Comparison of ENCODE assay signal across 16 mouse cellular contexts in the genomic region with DNA sequence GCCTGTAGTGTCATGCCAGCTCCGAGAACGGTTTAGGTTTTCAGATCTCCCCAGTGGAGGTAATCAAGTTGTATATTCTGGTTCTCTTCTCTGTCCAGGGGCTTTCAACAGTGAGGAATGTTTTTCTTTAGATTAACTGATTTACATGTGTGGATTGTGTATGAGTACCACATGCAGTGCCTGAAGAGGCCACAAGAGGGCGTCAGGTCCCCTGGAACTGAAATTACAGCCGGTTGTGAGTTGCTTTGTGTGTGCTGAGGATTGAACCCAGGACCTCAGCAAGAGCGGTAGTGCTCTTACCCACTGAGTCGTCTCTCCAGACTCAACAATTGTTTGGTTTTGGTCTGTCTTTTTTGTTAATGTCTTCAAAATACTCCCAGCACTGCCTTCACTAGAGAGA. TPM values are rescaled to one million over a fixed set of nuclear protein-coding genes. Genes with fewer than 3 reads are reported as not detected.
A peak's percentile ranks its signal among the peaks of the same experiment; 100 is the strongest.
DNase-seq lines count a peak whose midpoint lies in the region; ATAC-seq and TF ChIP-seq lines count a peak whose summit lies in the region.
"Had no signal": no experiment of that assay in that cellular context is flagged by ENCODE, and none has a peak within 500 bp of the region (broad histone marks: within the 10 kb centered on the region; RNA-seq: fewer than 3 reads in every experiment).

No protein-coding gene starts in this region.

- no peak overlapping the region for H3K9ac ChIP-seq in heart, adult 2 months (ENCODE audit: low read depth, low read length)
- no peak overlapping the region for H3K9ac ChIP-seq in hindbrain, embryonic 16.5 days (ENCODE audit: low read depth, low read length)
- H3K9ac ChIP-seq: limb, embryonic 13.5 days had no signal

- no peaks in the 10 kb centered on the region for H3K9me3 ChIP-seq in E14TG2a.4 (ENCODE audit: low read length)
- no peaks in the 10 kb centered on the region for H3K9me3 ChIP-seq in hindbrain, embryonic 16.5 days (ENCODE audit: control insufficient read depth, low read length)

- no peaks in the 10 kb centered on the region for H3K79me2 ChIP-seq in heart, adult 2 months (replicated peaks; ENCODE audit: control insufficient read depth, insufficient read depth, low read length)

- no peaks in the 10 kb centered on the region for H3K27me3 ChIP-seq in heart, adult 2 months (ENCODE audit: control insufficient read depth, insufficient read depth, low read length)
- H3K27me3 ChIP-seq in E14TG2a.4 (ENCODE audit: insufficient read depth, low read length) = no peaks in the 10 kb centered on the region; the same call in 1 of the 2 replicates
- H3K27me3 ChIP-seq in hindbrain, embryonic 16.5 days (replicated peaks; ENCODE audit: control insufficient read depth, insufficient read depth, low read length) = no peaks in the 10 kb centered on the region
- H3K27me3 ChIP-seq: limb, embryonic 13.5 days had no signal

- TF ChIP-seq CTCF in heart, adult 2 months (IDR thresholded peaks at IDR 0.05) = peak; percentile 54
- TF ChIP-seq CTCF in lung, adult 2 months (IDR thresholded peaks at IDR 0.05; ENCODE audit: insufficient read depth, low read length) = peak; percentile 22; the same call in 1 of the 2 replicates
- TF ChIP-seq CTCF in E14TG2a.4 (conservative IDR thresholded peaks at IDR 0.05; ENCODE audit: low read length) = peak; percentile 89
- peak; percentile 54; the same call in 1 of the 2 replicates for TF ChIP-seq CTCF in brain, embryonic 14.5 days (IDR thresholded peaks at IDR 0.05; ENCODE audit: borderline replicate concordance, extremely low read depth, insufficient read depth, insufficient read length)

- TF ChIP-seq POLR2A in heart, adult 2 months (IDR thresholded peaks at IDR 0.05; ENCODE audit: insufficient read depth, low read depth, low read length) = no peak
- no peak for TF ChIP-seq POLR2A in lung, adult 2 months (IDR thresholded peaks at IDR 0.05; ENCODE audit: borderline replicate concordance, extremely low read depth, low read depth, low read length)
- no peak for TF ChIP-seq POLR2A in brain, embryonic 14.5 days (IDR thresholded peaks at IDR 0.05; ENCODE audit: borderline replicate concordance, extremely low read depth, insufficient read depth, insufficient read length, poor library complexity, severe bottlenecking)

- intact Hi-C loops in heart, adult 2 months (cut with DNase I) = no loop called here

- peaks cover 2% of the 10 kb centered on the region; the same call in 1 of the 2 replicates for H3K4me1 ChIP-seq in heart, adult 2 months (ENCODE audit: control insufficient read depth, insufficient read depth, low read length)
- H3K4me1 ChIP-seq in lung, adult 2 months (ENCODE audit: control insufficient read depth, insufficient read depth, low read length) = no peaks in the 10 kb centered on the region
- H3K4me1 ChIP-seq in E14TG2a.4 (replicated peaks; ENCODE audit: low read depth, low read length) = peaks cover 38% of the 10 kb centered on the region
- H3K4me1 ChIP-seq in hindbrain, embryonic 16.5 days (ENCODE audit: control insufficient read depth, insufficient read depth, low read depth, low read length) = no peaks in the 10 kb centered on the region

- H3K4me3 ChIP-seq in heart, adult 2 months = no peak overlapping the region
- no peak overlapping the region for H3K4me3 ChIP-seq in lung, adult 2 months (replicated peaks; ENCODE audit: extremely low read depth, low read depth, low read length)
- H3K4me3 ChIP-seq in E14TG2a.4 (replicated peaks; ENCODE audit: low read length) = no peak overlapping the region
- no peak overlapping the region for H3K4me3 ChIP-seq in hindbrain, embryonic 16.5 days (ENCODE audit: low read length)
- H3K4me3 ChIP-seq: limb, embryonic 13.5 days had no signal

- TF ChIP-seq EP300 in heart, adult 2 months (IDR thresholded peaks at IDR 0.05; ENCODE audit: insufficient read depth, low read depth, low read length) = no peak

- H3K4me2 ChIP-seq in hindbrain, embryonic 16.5 days (ENCODE audit: low read length) = no peak overlapping the region
- H3K4me2 ChIP-seq: limb, embryonic 13.5 days had no signal

- ATAC-seq in hindbrain, embryonic 16.5 days = no peak
- ATAC-seq: activated CD4-positive, CD25-positive, alpha-beta regulatory T cell, adult 4 months; forebrain, embryonic 16.5 days had no signal

- no peak for DNase-seq in heart, adult 2 months
- DNase-seq in heart, adult 18-20 months = no peak
- DNase-seq in lung, adult 2 months = no peak
- no peak for DNase-seq in lung, postnatal 10 days
- DNase-seq in brain, embryonic 14.5 days (ENCODE audit: low read depth) = no peak
- DNase-seq in urinary bladder, postnatal 36 days (ENCODE audit: low spot score in 2 of 2) = no peak
- DNase-seq: cerebellum, postnatal 25 days; heart, postnatal 14 days; kidney, adult 18-20 months had no signal

- 59% methylated on average over 6 of the region's 6 CpGs for WGBS in heart, adult 2 months
- 60% methylated on average over 6 of the region's 6 CpGs for WGBS in lung, adult 2 months
- 64% methylated on average over 6 of the region's 6 CpGs for WGBS in hindbrain, embryonic 16.5 days

- H3K36me3 ChIP-seq in heart, adult 2 months (ENCODE audit: control insufficient read depth, insufficient read depth, low read length) = no peaks in the 10 kb centered on the region
- H3K36me3 ChIP-seq in E14TG2a.4 (ENCODE audit: insufficient read depth, low read length) = no peaks in the 10 kb centered on the region
- H3K36me3 ChIP-seq in hindbrain, embryonic 16.5 days (ENCODE audit: control insufficient read depth, insufficient read depth, low read length) = no peaks in the 10 kb centered on the region
- H3K36me3 ChIP-seq: limb, embryonic 13.5 days had no signal

- H3K27ac ChIP-seq in heart, adult 2 months = no peak overlapping the region
- no peak overlapping the region for H3K27ac ChIP-seq in hindbrain, embryonic 16.5 days (ENCODE audit: low read depth, low read length)
- H3K27ac ChIP-seq: limb, embryonic 13.5 days had no signal

RNA-seq across cellular contexts. Expression of a gene that starts 20.9 kb away (rescaled TPM):
- not detected for total RNA-seq in heart, adult 2 months (2021)
- polyA plus RNA-seq in heart, adult 2 months (2012; rRNA removed) = not detected in 2 replicates
- total RNA-seq in heart, adult 18-20 months (2021) = not detected
- polyA plus RNA-seq in lung, adult 2 months (2012; rRNA removed) = not detected in 2 replicates
- polyA plus RNA-seq in brain, embryonic 14.5 days (2012; rRNA removed) = not detected in 2 replicates
- polyA plus RNA-seq in hindbrain, embryonic 16.5 days (2015; fragmentation: Nextera tagmentation; extraction: Ambion mirVana) = not detected in 2 replicates
- total RNA-seq: heart, postnatal 14 days; monocyte, adult 5-6 weeks had no signal
- polyA plus RNA-seq: activated CD4-positive, CD25-positive, alpha-beta regulatory T cell, adult 4 months; embryonic facial prominence, embryonic 14.5 days; forebrain, embryonic 16.5 days; limb, embryonic 13.5 days had no signal

RNA-seq across cellular contexts. Expression of a gene that starts 25.5 kb away (rescaled TPM):
- under 1 TPM; 0.13 to 0.34 TPM for total RNA-seq in heart, adult 2 months (2021)
- 0.64 and 1.1 TPM in 2 replicates for polyA plus RNA-seq in heart, adult 2 months (2012; rRNA removed)
- total RNA-seq in heart, adult 18-20 months (2021) = under 1 TPM; 0.30 to 0.62 TPM
- polyA plus RNA-seq in lung, adult 2 months (2012; rRNA removed) = 12.2 and 15.0 TPM in 2 replicates
- polyA plus RNA-seq in brain, embryonic 14.5 days (2012; rRNA removed) = 0.68 and 0.83 TPM in 2 replicates
- 0.37 and 0.44 TPM in 2 replicates for polyA plus RNA-seq in hindbrain, embryonic 16.5 days (2015; fragmentation: Nextera tagmentation; extraction: Ambion mirVana)
- polyA plus RNA-seq: activated CD4-positive, CD25-positive, alpha-beta regulatory T cell, adult 4 months had no signal

RNA-seq across cellular contexts. Expression of a gene that starts 28.7 kb away (rescaled TPM):
- total RNA-seq in heart, adult 2 months (2021) = 10 to 100 TPM; 15.9 to 18.2 TPM
- 24.1 and 24.9 TPM in 2 replicates for polyA plus RNA-seq in heart, adult 2 months (2012; rRNA removed)
- 10 to 100 TPM; 18.4 to 20.2 TPM for total RNA-seq in heart, adult 18-20 months (2021)
- 59.7 and 62.4 TPM in 2 replicates for polyA plus RNA-seq in lung, adult 2 months (2012; rRNA removed)
- polyA plus RNA-seq in brain, embryonic 14.5 days (2012; rRNA removed) = 33.0 and 39.8 TPM in 2 replicates
- polyA plus RNA-seq in hindbrain, embryonic 16.5 days (2015; fragmentation: Nextera tagmentation; extraction: Ambion mirVana) = 23.9 and 28.3 TPM in 2 replicates

RNA-seq across cellular contexts. Expression of a gene that starts 31.3 kb away (rescaled TPM):
- total RNA-seq in heart, adult 2 months (2021) = 100 to 1,000 TPM; 496 to 617 TPM
- 580 and 697 TPM in 2 replicates for polyA plus RNA-seq in heart, adult 2 months (2012; rRNA removed)
- total RNA-seq in heart, adult 18-20 months (2021) = 100 to 1,000 TPM; 574 to 615 TPM
- 1,119 and 1,194 TPM in 2 replicates for polyA plus RNA-seq in lung, adult 2 months (2012; rRNA removed)
- 640 and 749 TPM in 2 replicates for polyA plus RNA-seq in brain, embryonic 14.5 days (2012; rRNA removed)
- polyA plus RNA-seq in hindbrain, embryonic 16.5 days (2015; fragmentation: Nextera tagmentation; extraction: Ambion mirVana) = 508 and 537 TPM in 2 replicates

RNA-seq across cellular contexts. Expression of a gene that starts 37.0 kb away (rescaled TPM):
- under 1 TPM in 1 of 2 experiments, not detected in 1; 0.14 TPM for total RNA-seq in heart, adult 2 months (2021)
- 0.18 and 0.67 TPM in 2 replicates for polyA plus RNA-seq in heart, adult 2 months (2012; rRNA removed)
- total RNA-seq in heart, adult 18-20 months (2021) = not detected
- 0.70 and 1.5 TPM in 2 replicates for polyA plus RNA-seq in lung, adult 2 months (2012; rRNA removed)
- 328 and 336 TPM in 2 replicates for polyA plus RNA-seq in brain, embryonic 14.5 days (2012; rRNA removed)
- polyA plus RNA-seq in hindbrain, embryonic 16.5 days (2015; fragmentation: Nextera tagmentation; extraction: Ambion mirVana) = 17.2 and 21.3 TPM in 2 replicates
- total RNA-seq: monocyte, adult 5-6 weeks had no signal
- polyA plus RNA-seq: activated CD4-positive, CD25-positive, alpha-beta regulatory T cell, adult 4 months had no signal

Comparison
In these comparisons a context has a peak if more than half of its experiments do, and no peak if none do; other contexts are left out.
1. CTCF ChIP-seq: peak in every context shown above with its lines; median percentile 89 in E14TG2a.4; 54 in heart, adult 2 months; 54 in brain, embryonic 14.5 days; 22 in lung, adult 2 months.